In genomic region chr14:17173218-17173617, GRCm38 (mm10) we compare ENCODE assay signal across 8 mouse cellular contexts.
DNase-seq lines count a peak whose midpoint lies in the region; ATAC-seq and TF ChIP-seq lines count a peak whose summit lies in the region.

No protein-coding gene starts in this region.

- no peak overlapping the region for H3K27ac ChIP-seq in hindbrain, embryonic 11.5 days (ENCODE audit: low read depth, low read length)
- peak overlapping the region; percentile 22; the same call in 1 of the 2 replicates for H3K27ac ChIP-seq in lung, embryonic 15.5 days
- no peak overlapping the region for H3K27ac ChIP-seq in stomach, embryonic 15.5 days

- no peak overlapping the region for H3K4me3 ChIP-seq in lung, adult 2 months (replicated peaks; ENCODE audit: extremely low read depth, low read depth, low read length)
- no peak overlapping the region for H3K4me3 ChIP-seq in hindbrain, embryonic 11.5 days (ENCODE audit: low read depth, low read length)
- peak overlapping the region; percentile 50 for H3K4me3 ChIP-seq in lung, embryonic 15.5 days
- peak overlapping the region; percentile 54 for H3K4me3 ChIP-seq in stomach, embryonic 15.5 days (replicated peaks)

- no peaks in the 10 kb centered on the region for H3K27me3 ChIP-seq in hindbrain, embryonic 11.5 days (ENCODE audit: control insufficient read depth, insufficient read depth, low read length)
- peaks cover 38% of the 10 kb centered on the region; the same call in 1 of the 2 replicates for H3K27me3 ChIP-seq in lung, embryonic 15.5 days
- H3K27me3 ChIP-seq in stomach, embryonic 15.5 days (replicated peaks): no peaks in the 10 kb centered on the region; the same call in 1 of the 2 replicates

- 6% methylated on average over 7 of the region's 7 CpGs for WGBS in lung, adult 2 months
- WGBS in hindbrain, embryonic 11.5 days: 45% methylated on average over 7 of the region's 7 CpGs
- 3% methylated on average over 7 of the region's 7 CpGs for WGBS in lung, embryonic 15.5 days
- 6% methylated on average over 7 of the region's 7 CpGs for WGBS in stomach, embryonic 15.5 days

- peak overlapping the region; percentile 69 for H3K4me2 ChIP-seq in hindbrain, embryonic 11.5 days (replicated peaks; ENCODE audit: low read depth, low read length)
- H3K4me2 ChIP-seq in lung, embryonic 15.5 days: peak overlapping the region; percentile 90
- H3K4me2 ChIP-seq in stomach, embryonic 15.5 days: peak overlapping the region; percentile 94

- no peak for TF ChIP-seq POLR2A in lung, adult 2 months (IDR thresholded peaks at IDR 0.05; ENCODE audit: borderline replicate concordance, extremely low read depth, low read depth, low read length)

- H3K4me1 ChIP-seq in lung, adult 2 months (ENCODE audit: control insufficient read depth, insufficient read depth, low read length): no peaks in the 10 kb centered on the region; the same call in 1 of the 2 replicates
- H3K4me1 ChIP-seq in hindbrain, embryonic 11.5 days (replicated peaks; ENCODE audit: control insufficient read depth, insufficient read depth, low read length): no peaks in the 10 kb centered on the region
- peaks cover 21% of the 10 kb centered on the region for H3K4me1 ChIP-seq in lung, embryonic 15.5 days
- peaks cover 15% of the 10 kb centered on the region for H3K4me1 ChIP-seq in stomach, embryonic 15.5 days

- peak; percentile 4; the same call in 1 of the 2 replicates for ATAC-seq in hindbrain, embryonic 11.5 days (ENCODE audit: low FRiP score)
- peak; percentile 48; the same call in 1 of the 2 replicates for ATAC-seq in lung, embryonic 15.5 days (ENCODE audit: borderline replicate concordance, extremely low read depth, low FRiP score, low TSS enrichment)
- no peak for ATAC-seq in stomach, embryonic 15.5 days (ENCODE audit: insufficient read depth, low FRiP score, low read depth)

- peak; percentile 4 for DNase-seq in lung, adult 18-20 months
- no peak for DNase-seq in lung, adult 2 months
- DNase-seq in hindbrain, embryonic 11.5 days (ENCODE audit: low spot score): no peak
- no peak for DNase-seq in gastrocnemius, postnatal 25 days
- no peak for DNase-seq in right cerebral cortex, postnatal 14 days
- no peak for DNase-seq in kidney, adult 8-10 months

- H3K9ac ChIP-seq in hindbrain, embryonic 11.5 days (ENCODE audit: low read depth, low read length): no peak overlapping the region
- no peak overlapping the region for H3K9ac ChIP-seq in lung, embryonic 15.5 days
- H3K9ac ChIP-seq in stomach, embryonic 15.5 days: 0 out of 2 replicates have a peak overlapping the region, but pooled peaks have one; percentile 13

- H3K9me3 ChIP-seq in hindbrain, embryonic 11.5 days (ENCODE audit: control insufficient read depth, low read length): no peaks in the 10 kb centered on the region
- H3K9me3 ChIP-seq in lung, embryonic 15.5 days: no peaks in the 10 kb centered on the region
- H3K9me3 ChIP-seq in stomach, embryonic 15.5 days: no peaks in the 10 kb centered on the region

- TF ChIP-seq CTCF in lung, adult 2 months (IDR thresholded peaks at IDR 0.05; ENCODE audit: insufficient read depth, low read length): no peak

- H3K36me3 ChIP-seq in hindbrain, embryonic 11.5 days (ENCODE audit: control insufficient read depth, insufficient read depth, low read length): no peaks in the 10 kb centered on the region
- no peaks in the 10 kb centered on the region for H3K36me3 ChIP-seq in lung, embryonic 15.5 days
- no peaks in the 10 kb centered on the region for H3K36me3 ChIP-seq in stomach, embryonic 15.5 days

Comparison
In these comparisons a context has a peak if more than half of its experiments do, and no peak if none do; other contexts are left out.
1. DNase-seq: peak in lung, adult 18-20 months (2 of 2); none in lung, adult 2 months (single experiment), hindbrain, embryonic 11.5 days (single experiment), gastrocnemius, postnatal 25 days (single experiment), right cerebral cortex, postnatal 14 days (single experiment) and kidney, adult 8-10 months (0 of 2).
2. H3K4me3 ChIP-seq: peak in lung, embryonic 15.5 days (single experiment) and stomach, embryonic 15.5 days (single experiment); none in lung, adult 2 months (single experiment) and hindbrain, embryonic 11.5 days (single experiment).
3. Peak in every context shown above with its lines, with median percentiles within 50 percentile points of each other: H3K4me2 ChIP-seq.